Mouse (Mus musculus) stomach, postnatal 0 days (tissue): ENCODE measurements around the gene Rfx1. TPM values are rescaled to one million over a fixed set of nuclear protein-coding genes. Genes with fewer than 3 reads are reported as not detected.

Experiments
- ATAC-seq: fragments of 200-750 bp; cut with Nextera tagmentation; 2 replicates; pipeline ENCODE4 v1.8.0; 2017; ENCODE audit not compliant: low FRiP score, low TSS enrichment
- DNase-seq: peaks from one replicate; pipeline ENCODE4 v3.0.0-alpha.2; 2016; ENCODE audit warnings: low spot score
- H3K27ac ChIP-seq: fragments of 300-500 bp; sonication (generic); replicated peaks from 2 replicates; pipeline ENCODE4 v1.5.1; 2014; ENCODE audit warnings: mild to moderate bottlenecking, control low read depth
- H3K27me3 ChIP-seq: fragments of 300-500 bp; sonication (generic); 2 replicates; pipeline ENCODE4 v1.6.1; 2014; ENCODE audit warnings: low read length; ENCODE audit not compliant: control insufficient read depth, insufficient read depth
- H3K36me3 ChIP-seq: fragments of 300-500 bp; sonication (generic); 2 replicates; pipeline ENCODE4 v1.6.1; 2014; ENCODE audit warnings: low read length, mixed read lengths; ENCODE audit not compliant: control insufficient read depth, insufficient read depth
- H3K4me1 ChIP-seq: fragments of 300-500 bp; sonication (generic); replicated peaks from 2 replicates; pipeline ENCODE4 v1.6.1; 2014; ENCODE audit warnings: antibody characterized with exemption; ENCODE audit not compliant: control insufficient read depth, insufficient read depth
- H3K4me2 ChIP-seq: fragments of 300-500 bp; sonication (generic); replicated peaks from 2 replicates; pipeline ENCODE4 v1.6.1; 2014; ENCODE audit warnings: low read depth, mild to moderate bottlenecking, control low read depth, moderate library complexity
- H3K4me3 ChIP-seq: fragments of 300-500 bp; sonication (generic); 2 replicates; pipeline ENCODE4 v1.5.1; 2014; ENCODE audit warnings: low read depth, low read length, control low read depth
- H3K9ac ChIP-seq: fragments of 300-500 bp; sonication (generic); 2 replicates; pipeline ENCODE4 v1.6.1; 2014; ENCODE audit warnings: mild to moderate bottlenecking, low read length, control low read depth, mixed read lengths
- H3K9me3 ChIP-seq: fragments of 300-500 bp; sonication (generic); 2 replicates; pipeline ENCODE4 v1.6.1; 2016; ENCODE audit warnings: low read length; ENCODE audit not compliant: control insufficient read depth
- CTCF ChIP-seq: IDR thresholded peaks from 2 replicates; pipeline ENCODE4 v1.5.1; 2016; ENCODE audit warnings: antibody characterized with exemption, low read depth, mild to moderate bottlenecking, moderate library complexity
- EP300 ChIP-seq: optimal IDR thresholded peaks from 2 replicates; pipeline ENCODE3; 2016; ENCODE audit warnings: antibody characterized with exemption
- WGBS: fragments of 180-500 bp; shearing (Covaris S2); extraction: QIAGEN DNeasy Blood & Tissue Kit; methylation state at CpG from one replicate; pipeline ENCODE4 v1.1.7; 2014; 5-methylcytosine and 5-hydroxymethylcytosine counted together
- polyA plus RNA-seq: library from polyadenylated mRNA; unstranded; fragments of >200 nt; fragmentation: Nextera tagmentation; extraction: Ambion mirVana; gene quantifications from 2 replicates; pipeline ENCODE4 v1.2.1, GENCODE M21; 2015

The Rfx1 gene
- polyA plus RNA-seq, 1 experiment from 2014 or later = 2.7 TPM

- Histone ChIP-seq H3K4me3 (no peak overlapping the region), H3K4me2 (no peak overlapping the region), H3K9me3 (no peaks in the 10 kb centered on the region), H3K27ac (no peak overlapping the region), H3K27me3 (no peaks in the 10 kb centered on the region), H3K4me1 (no peaks in the 10 kb centered on the region), H3K36me3 (no peaks in the 10 kb centered on the region), H3K9ac (no peak overlapping the region)
- WGBS = 68% methylated on average over 17 of the region's 17 CpGs
- ATAC-seq (no peak), DNase-seq (no peak)
- TF ChIP-seq CTCF (no peak), EP300 (no peak)
Observed at GRCm38 (mm10) chr8:84127202-84127901, 60.7 kb downstream of the Rfx1 start.

GRCm38 (mm10) chr8:84128277-84128676, 61.6 kb downstream of the Rfx1 start:
- no peak for DNase-seq
- WGBS = 43% methylated on average over 8 of the region's 8 CpGs

DNA sequence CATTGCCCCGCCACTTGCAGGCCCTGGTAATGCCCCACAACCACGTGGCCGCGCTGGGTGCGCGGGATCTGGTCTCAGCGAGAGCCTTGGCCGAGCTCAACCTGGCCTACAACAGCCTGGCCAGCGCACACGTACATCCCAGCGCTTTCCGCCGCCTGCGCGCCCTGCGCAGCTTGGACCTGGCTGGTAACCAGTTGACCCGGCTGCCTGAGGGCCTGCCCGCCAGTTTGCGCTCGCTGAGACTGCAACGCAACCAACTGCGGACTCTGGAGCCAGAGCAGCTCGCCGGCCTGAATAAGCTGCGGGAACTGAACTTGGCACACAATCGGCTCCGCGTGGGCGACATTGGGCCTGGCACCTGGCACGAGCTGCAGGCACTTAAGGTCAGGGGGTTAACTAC, 64.2 kb downstream of the Rfx1 start:
- H3K36me3 ChIP-seq = peaks cover 22% of the 10 kb centered on the region
- 45% methylated on average over 30 of the region's 30 CpGs for WGBS
- ATAC-seq (no peak), DNase-seq (no peak)
- no peak overlapping the region for H3K4me2 ChIP-seq
- no peaks in the 10 kb centered on the region for H3K9me3 ChIP-seq
- H3K4me3 ChIP-seq = no peak overlapping the region
- H3K27me3 ChIP-seq = no peaks in the 10 kb centered on the region
- no peak overlapping the region for H3K27ac ChIP-seq
- no peaks in the 10 kb centered on the region for H3K4me1 ChIP-seq
- TF ChIP-seq CTCF = no peak
- no peak for TF ChIP-seq EP300
- no peak overlapping the region for H3K9ac ChIP-seq

More at GRCm38 (mm10) chr8:84128277-84128676, 61.6 kb downstream of the Rfx1 start:
- Histone ChIP-seq H3K4me1 (no peaks in the 10 kb centered on the region), H3K27ac (no peak overlapping the region), H3K27me3 (no peaks in the 10 kb centered on the region), H3K4me3 (no peak overlapping the region), H3K9ac (no peak overlapping the region), H3K9me3 (no peaks in the 10 kb centered on the region), H3K4me2 (no peak overlapping the region), H3K36me3 (peaks cover 7% of the 10 kb centered on the region; the same call in 1 of the 2 replicates)
- TF ChIP-seq CTCF (peak; percentile 43), EP300 (no peak)
- 0 out of 2 replicates have a peak, but pooled peaks have one; percentile 11 for ATAC-seq

DNA sequence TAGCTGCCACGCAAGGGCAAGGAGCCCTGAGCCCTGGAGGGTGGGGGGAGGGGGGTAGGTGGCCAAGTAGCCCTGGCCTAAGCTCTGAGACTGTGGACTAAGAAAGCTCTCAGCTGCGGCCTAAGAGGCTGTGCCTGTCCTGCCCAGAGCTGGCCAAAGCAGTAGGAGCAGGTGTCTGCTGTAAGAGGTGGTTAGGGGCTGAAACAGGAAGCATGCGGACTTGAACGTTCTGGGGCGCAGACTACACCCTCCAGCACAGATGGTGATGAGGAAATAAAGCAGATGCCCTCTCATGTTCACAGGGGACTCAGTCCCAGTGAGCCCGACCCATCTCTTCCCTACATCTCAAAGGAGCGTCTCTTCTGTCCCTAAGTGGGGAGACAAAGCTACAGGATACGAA, 65.6 kb downstream of the Rfx1 start:
- ATAC-seq = no peak
- Histone ChIP-seq H3K27me3 (no peaks in the 10 kb centered on the region), H3K4me1 (no peaks in the 10 kb centered on the region), H3K4me2 (no peak overlapping the region), H3K4me3 (no peak overlapping the region), H3K9me3 (no peaks in the 10 kb centered on the region), H3K9ac (no peak overlapping the region), H3K36me3 (peaks cover 34% of the 10 kb centered on the region), H3K27ac (no peak overlapping the region)
- WGBS = 89% methylated on average over 8 of the region's 8 CpGs
- no peak for DNase-seq
- TF ChIP-seq CTCF = no peak
- no peak for TF ChIP-seq EP300

DNA sequence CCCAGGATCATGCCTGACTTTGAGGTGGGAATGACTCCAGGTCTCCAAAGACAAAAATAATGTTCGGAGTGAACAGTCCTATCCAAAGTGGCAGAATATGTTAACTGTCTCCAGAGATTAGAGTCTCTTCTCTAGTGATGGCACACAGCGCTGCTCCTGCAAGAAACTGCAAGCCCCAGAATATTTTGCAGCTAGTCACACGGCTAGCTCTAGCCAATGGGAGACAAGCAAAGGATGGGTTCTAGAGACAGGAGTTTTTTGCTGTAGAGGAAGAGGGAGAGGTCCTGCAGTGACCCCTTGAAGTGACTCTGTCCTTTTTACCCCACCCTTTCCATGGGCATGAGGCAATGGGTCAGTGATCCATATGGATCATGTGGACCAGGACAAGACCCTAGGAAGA, 71.2 kb downstream of the Rfx1 start:
- TF ChIP-seq EP300 (no peak), CTCF (no peak)
- no peak overlapping the region for H3K4me2 ChIP-seq
- WGBS = 89% methylated on average over 3 of the region's 3 CpGs
- peaks cover 72% of the 10 kb centered on the region for H3K36me3 ChIP-seq
- no peak for ATAC-seq
- DNase-seq = no peak
- no peak overlapping the region for H3K4me3 ChIP-seq
- H3K9ac ChIP-seq = no peak overlapping the region
- H3K9me3 ChIP-seq = no peaks in the 10 kb centered on the region
- H3K27ac ChIP-seq = no peak overlapping the region
- no peaks in the 10 kb centered on the region for H3K4me1 ChIP-seq
- no peaks in the 10 kb centered on the region for H3K27me3 ChIP-seq

DNA sequence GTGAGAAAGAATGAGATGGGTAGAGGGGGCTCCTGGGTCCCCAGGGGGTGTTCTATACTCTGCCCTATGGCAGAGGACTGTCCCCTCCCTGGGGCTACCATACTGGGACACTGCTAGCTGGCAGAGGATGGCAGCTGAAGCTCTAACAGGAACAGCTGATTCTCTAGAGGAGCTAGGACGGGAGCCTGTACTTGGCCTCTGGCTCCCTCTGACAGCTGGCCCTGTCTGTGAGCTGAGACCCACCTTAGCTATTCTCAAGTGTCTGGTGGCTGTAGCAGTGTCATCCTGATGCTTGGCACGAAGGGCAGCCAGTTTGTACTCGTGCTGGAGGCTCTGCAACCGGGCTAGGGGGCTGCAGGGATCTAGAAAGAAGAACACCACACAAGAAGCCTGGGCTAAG, 74.2 kb downstream of the Rfx1 start:
- H3K4me3 ChIP-seq = no peak overlapping the region
- no peak for DNase-seq
- no peaks in the 10 kb centered on the region for H3K9me3 ChIP-seq
- H3K9ac ChIP-seq = no peak overlapping the region
- peaks cover 58% of the 10 kb centered on the region for H3K36me3 ChIP-seq
- WGBS = 81% methylated on average over 4 of the region's 4 CpGs
- H3K4me1 ChIP-seq = no peaks in the 10 kb centered on the region
- TF ChIP-seq EP300 (no peak), CTCF (no peak)
- no peak overlapping the region for H3K27ac ChIP-seq
- no peak for ATAC-seq
- no peaks in the 10 kb centered on the region for H3K27me3 ChIP-seq
- H3K4me2 ChIP-seq = no peak overlapping the region
